Mouse (Mus musculus): ENCODE measurements around the gene Mdk. TPM values are rescaled to one million over a fixed set of nuclear protein-coding genes. Genes with fewer than 3 reads are reported as not detected.

Mdk gene
- polyA plus RNA-seq, 1 experiment: 1.8 TPM

GRCm38 (mm10) chr2:91930761-91931291, 1.3 kb downstream of the Mdk start:
- Histone ChIP-seq H3K27ac (replicated peaks; ENCODE audit: low read depth, low read length) (no peak overlapping the region), H3K4me3 (ENCODE audit: insufficient read depth, low read depth, low read length) (no peak overlapping the region), H3K4me1 (ENCODE audit: control insufficient read depth, insufficient read depth, insufficient read length, low read length) (no peaks in the 10 kb centered on the region; the same call in 1 of the 2 replicates)

DNA sequence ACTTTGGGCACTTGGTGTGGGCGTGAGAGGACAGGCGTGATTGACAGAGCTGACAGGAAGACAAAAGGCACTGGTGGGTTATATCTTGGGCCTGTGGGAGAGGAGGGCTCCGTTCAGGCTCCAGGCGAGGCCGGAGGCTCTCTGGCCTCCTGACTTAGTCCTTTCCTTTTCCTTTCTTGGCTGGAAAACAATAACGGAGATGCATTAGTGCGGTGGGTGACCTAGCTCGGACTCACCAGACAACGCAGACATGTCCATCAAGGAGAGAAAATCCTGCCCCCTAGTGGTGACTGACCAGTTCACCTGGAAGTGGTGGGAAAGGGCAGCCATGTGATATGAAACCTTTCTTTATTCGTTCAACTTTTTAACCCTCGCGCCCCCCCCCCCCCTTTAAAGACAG, 2.2 kb downstream of the Mdk start:
- H3K4me3 ChIP-seq (ENCODE audit: insufficient read depth, low read depth, low read length): no peak overlapping the region
- H3K4me1 ChIP-seq (ENCODE audit: control insufficient read depth, insufficient read depth, insufficient read length, low read length): no peaks in the 10 kb centered on the region; the same call in 1 of the 2 replicates
- H3K27ac ChIP-seq (replicated peaks; ENCODE audit: low read depth, low read length): no peak overlapping the region

GRCm38 (mm10) chr2:91929455-91929854, 2.6 kb downstream of the Mdk start:
- Histone ChIP-seq H3K4me1 (ENCODE audit: control insufficient read depth, insufficient read depth, insufficient read length, low read length) (no peaks in the 10 kb centered on the region; the same call in 1 of the 2 replicates), H3K4me3 (ENCODE audit: insufficient read depth, low read depth, low read length) (no peak overlapping the region), H3K27ac (replicated peaks; ENCODE audit: low read depth, low read length) (no peak overlapping the region)

- no peak overlapping the region for H3K27ac ChIP-seq (replicated peaks; ENCODE audit: low read depth, low read length)
- H3K4me1 ChIP-seq (ENCODE audit: control insufficient read depth, insufficient read depth, insufficient read length, low read length): no peaks in the 10 kb centered on the region; the same call in 1 of the 2 replicates
- H3K4me3 ChIP-seq (ENCODE audit: insufficient read depth, low read depth, low read length): no peak overlapping the region
Observed at GRCm38 (mm10) chr2:91928534-91929350, 3.4 kb downstream of the Mdk start.

- H3K27ac ChIP-seq (replicated peaks; ENCODE audit: low read depth, low read length): no peak overlapping the region
- no peaks in the 10 kb centered on the region; the same call in 1 of the 2 replicates for H3K4me1 ChIP-seq (ENCODE audit: control insufficient read depth, insufficient read depth, insufficient read length, low read length)
- H3K4me3 ChIP-seq (ENCODE audit: insufficient read depth, low read depth, low read length): no peak overlapping the region
Observed at GRCm38 (mm10) chr2:91927826-91928533, 4.1 kb downstream of the Mdk start.

- H3K4me1 ChIP-seq (ENCODE audit: control insufficient read depth, insufficient read depth, insufficient read length, low read length): no peaks in the 10 kb centered on the region; the same call in 1 of the 2 replicates
- no peak within 1 kb of the TSS for H3K4me3 ChIP-seq (ENCODE audit: insufficient read depth, low read depth, low read length)
- no peak within 1 kb of the TSS for H3K27ac ChIP-seq (replicated peaks; ENCODE audit: low read depth, low read length)
Observed at GRCm38 (mm10) chr2:91926949-91927348, 5.1 kb downstream of the Mdk start, which contains the start of gene Chrm4. Gene Chrm4 (plus strand): TSS chr2:91927249.

DNA sequence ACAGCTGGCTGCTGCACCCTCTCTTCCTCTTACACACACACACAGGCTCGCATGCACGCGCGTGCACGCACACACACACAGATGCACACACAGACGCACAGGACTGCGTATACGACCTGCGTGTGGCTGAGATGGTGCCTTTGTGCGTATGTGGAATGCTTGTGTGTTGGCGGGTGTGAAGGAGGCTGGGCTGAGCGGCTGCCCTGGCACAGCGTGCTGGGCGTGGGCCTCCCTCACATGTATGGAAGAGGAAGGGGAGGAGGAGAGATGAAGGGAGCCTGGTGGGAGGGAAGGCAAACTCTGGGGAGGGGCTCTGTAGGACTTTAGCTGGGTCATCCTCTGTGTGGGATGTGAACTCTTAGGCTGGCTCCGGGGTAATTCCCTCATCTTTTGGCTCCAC, 6.7 kb downstream of the Mdk start:
- peaks cover 4% of the 10 kb centered on the region; the same call in 1 of the 2 replicates for H3K4me1 ChIP-seq (ENCODE audit: control insufficient read depth, insufficient read depth, insufficient read length, low read length)
- H3K4me3 ChIP-seq (ENCODE audit: insufficient read depth, low read depth, low read length): no peak overlapping the region
- no peak overlapping the region for H3K27ac ChIP-seq (replicated peaks; ENCODE audit: low read depth, low read length)

DNA sequence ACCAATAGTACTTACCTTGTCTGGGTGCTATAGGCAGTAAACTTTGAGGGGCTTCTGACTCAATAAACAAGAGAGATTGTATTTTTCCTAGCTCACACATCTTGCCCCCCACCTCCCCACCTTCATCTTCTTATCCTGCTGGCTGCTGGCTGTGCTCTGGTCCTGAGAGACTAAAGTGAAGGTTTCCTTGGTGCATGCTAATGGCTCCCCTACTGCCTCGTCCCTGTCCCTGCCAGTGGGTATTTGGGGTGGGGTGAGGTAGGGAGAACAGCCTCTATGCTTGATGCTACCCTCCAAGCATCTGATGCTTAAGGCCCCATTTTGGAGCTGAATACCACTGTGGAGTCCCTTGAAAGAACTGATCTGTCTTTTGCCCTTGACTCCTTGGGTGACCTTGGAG, 7.4 kb downstream of the Mdk start:
- H3K4me3 ChIP-seq (ENCODE audit: insufficient read depth, low read depth, low read length): no peak overlapping the region
- H3K27ac ChIP-seq (replicated peaks; ENCODE audit: low read depth, low read length): no peak overlapping the region
- peaks cover 4% of the 10 kb centered on the region; the same call in 1 of the 2 replicates for H3K4me1 ChIP-seq (ENCODE audit: control insufficient read depth, insufficient read depth, insufficient read length, low read length)

- Histone ChIP-seq H3K4me1 (ENCODE audit: control insufficient read depth, insufficient read depth, insufficient read length, low read length) (peaks cover 4% of the 10 kb centered on the region; the same call in 1 of the 2 replicates), H3K27ac (replicated peaks; ENCODE audit: low read depth, low read length) (no peak overlapping the region), H3K4me3 (ENCODE audit: insufficient read depth, low read depth, low read length) (peak overlapping the region; percentile 43)
Observed at GRCm38 (mm10) chr2:91923415-91924337, 8.4 kb downstream of the Mdk start.

GRCm38 (mm10) chr2:91922586-91923414, 9.3 kb downstream of the Mdk start:
- peaks cover 4% of the 10 kb centered on the region; the same call in 1 of the 2 replicates for H3K4me1 ChIP-seq (ENCODE audit: control insufficient read depth, insufficient read depth, insufficient read length, low read length)
- H3K27ac ChIP-seq (replicated peaks; ENCODE audit: low read depth, low read length): no peak overlapping the region
- peak overlapping the region; percentile 43 for H3K4me3 ChIP-seq (ENCODE audit: insufficient read depth, low read depth, low read length)

DNA sequence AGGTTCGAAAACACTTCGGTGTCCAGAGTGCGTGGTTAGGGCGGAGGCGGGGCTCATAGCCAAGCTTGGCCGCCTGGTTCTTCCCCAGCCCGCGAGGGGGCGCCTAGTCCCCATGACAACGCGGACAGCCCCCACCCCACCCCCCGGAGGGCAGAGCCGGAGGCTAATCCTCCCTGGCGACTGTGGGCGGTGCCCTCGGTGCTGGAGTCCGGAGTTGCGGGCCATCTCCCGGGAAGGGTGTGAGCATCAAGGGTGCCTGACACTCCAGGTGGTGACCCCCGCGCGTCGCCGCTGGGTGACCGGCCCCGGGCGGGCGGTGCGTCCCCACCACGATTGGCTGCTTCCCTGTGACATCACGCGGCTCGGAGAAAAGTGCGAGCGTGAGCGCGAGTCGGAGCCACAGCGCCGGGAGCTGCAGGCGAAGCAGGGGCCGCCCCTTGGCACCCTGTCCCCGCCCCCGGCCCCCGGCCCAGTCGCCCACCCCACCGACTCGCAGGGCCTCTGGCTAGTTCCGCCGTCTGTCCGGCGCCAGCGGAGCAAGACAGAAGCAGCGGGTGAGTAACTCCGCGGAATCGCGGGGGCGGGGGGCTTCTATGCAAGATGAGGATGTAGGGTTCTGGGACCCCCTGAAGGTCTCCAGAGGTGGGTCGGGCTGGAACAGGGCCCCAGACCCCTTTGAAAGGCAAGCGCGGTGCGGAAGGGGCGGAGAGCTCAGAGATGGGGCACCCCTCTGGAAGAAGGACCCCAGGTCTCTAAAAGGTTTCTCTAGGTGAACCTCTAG, 10.1 kb downstream of the Mdk start:
- H3K27ac ChIP-seq (replicated peaks; ENCODE audit: low read depth, low read length): no peak overlapping the region
- peaks cover 4% of the 10 kb centered on the region; the same call in 1 of the 2 replicates for H3K4me1 ChIP-seq (ENCODE audit: control insufficient read depth, insufficient read depth, insufficient read length, low read length)
- H3K4me3 ChIP-seq (ENCODE audit: insufficient read depth, low read depth, low read length): peak overlapping the region; percentile 55

DNA sequence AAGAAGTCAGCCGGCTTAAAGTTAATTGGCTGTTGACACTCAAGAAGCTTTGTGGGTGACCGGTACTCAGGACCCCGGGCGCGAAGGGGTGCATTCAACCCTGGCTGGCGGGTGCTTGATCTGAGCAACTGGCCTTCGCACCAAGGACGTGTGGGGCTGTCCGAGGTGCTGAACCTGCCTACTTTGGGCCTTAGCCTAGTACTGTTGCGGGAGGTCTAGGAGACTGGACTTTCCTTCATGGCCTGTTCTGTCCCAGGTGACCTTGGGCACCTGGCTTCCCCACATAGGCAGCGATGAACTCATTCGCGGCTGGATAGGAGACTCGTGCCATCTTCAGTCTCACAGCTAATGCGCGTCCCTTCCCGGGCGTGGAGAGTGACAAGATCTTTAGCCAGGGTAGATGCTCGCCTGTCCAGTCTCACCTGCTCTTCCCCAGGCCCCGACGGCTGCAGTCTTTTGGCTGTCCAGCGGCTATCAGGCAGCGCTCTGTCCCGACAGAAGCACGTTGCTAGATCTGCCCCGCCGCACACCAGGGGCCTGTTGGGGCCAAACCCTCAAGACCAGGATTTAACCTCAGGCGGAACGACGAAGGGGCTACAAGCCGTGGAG, 10.8 kb downstream of the Mdk start:
- Histone ChIP-seq H3K27ac (replicated peaks; ENCODE audit: low read depth, low read length) (no peak overlapping the region), H3K4me1 (ENCODE audit: control insufficient read depth, insufficient read depth, insufficient read length, low read length) (peaks cover 4% of the 10 kb centered on the region; the same call in 1 of the 2 replicates), H3K4me3 (ENCODE audit: insufficient read depth, low read depth, low read length) (peak overlapping the region; percentile 55)

DNA sequence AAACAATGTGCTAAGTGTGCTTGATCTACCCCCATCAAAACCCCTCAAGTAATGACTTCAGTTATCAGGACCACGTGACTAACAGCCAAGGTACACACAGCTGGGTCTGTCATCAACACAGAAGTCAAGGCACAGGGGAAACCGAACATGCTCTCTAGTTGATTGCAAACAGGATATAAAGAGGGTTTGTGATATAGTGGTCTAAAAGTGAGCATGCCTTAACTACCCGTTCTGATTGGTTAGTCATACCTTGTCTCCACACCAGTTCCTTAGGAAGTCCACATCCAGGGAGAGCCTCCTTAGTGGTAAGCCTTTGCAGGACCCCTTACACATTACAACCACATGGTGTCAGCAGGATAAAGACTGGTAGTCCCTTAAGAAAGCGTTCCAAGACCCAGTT, 12.0 kb downstream of the Mdk start:
- no peak overlapping the region for H3K27ac ChIP-seq (replicated peaks; ENCODE audit: low read depth, low read length)
- H3K4me1 ChIP-seq (ENCODE audit: control insufficient read depth, insufficient read depth, insufficient read length, low read length): peaks cover 4% of the 10 kb centered on the region; the same call in 1 of the 2 replicates
- H3K4me3 ChIP-seq (ENCODE audit: insufficient read depth, low read depth, low read length): no peak overlapping the region

Measured in brown adipose tissue, adult 24 weeks (tissue).